Mouse (Mus musculus): ENCODE data around the gene Tsx. TPM values are rescaled to one million over a fixed set of nuclear protein-coding genes. Genes with fewer than 3 reads are reported as not detected.
A peak's percentile ranks its signal among the peaks of the same experiment; 100 is the strongest.
"Not testable (repeated sequence)": the region's sequence is repeated elsewhere in the genome, so short reads cannot be mapped to it uniquely, and the experiment has no call there.

Gene Tsx
- under 1 TPM in 3 of 4 experiments, not detected in 1; 0.52 to 0.89 (median 0.62) TPM for total RNA-seq (2022)

DNA sequence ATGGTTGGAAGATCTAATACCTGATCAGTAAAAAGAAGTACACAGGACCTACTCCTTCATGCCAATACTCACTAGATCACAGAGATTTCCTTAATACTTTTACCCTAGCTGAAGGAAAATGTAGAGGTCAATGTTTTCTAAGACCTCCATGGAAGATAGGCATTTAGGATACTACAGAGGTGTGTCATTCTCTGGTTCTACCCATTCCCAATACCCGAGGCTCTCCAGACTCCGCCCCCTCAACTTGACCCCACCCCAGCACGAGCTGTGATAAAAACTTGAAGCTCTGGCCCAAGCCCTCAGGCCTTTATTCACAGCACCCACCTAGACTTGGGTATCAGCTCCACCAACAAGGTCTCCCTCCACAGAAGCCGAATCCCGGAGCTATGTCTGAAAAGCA lies at the start of gene Tsx:
Tsx (plus strand) TSS at position 301 of the 400 bp plus-strand sequence.
- no peak for DNase-seq

GRCm38 (mm10) chrX:103366201-103366600 lies 48.1 kb upstream of the Tsx start:
- DNase-seq, result peak; percentile 35

GRCm38 (mm10) chrX:103368650-103369049 lies 45.6 kb upstream of the Tsx start:
- no peak for DNase-seq

DNA sequence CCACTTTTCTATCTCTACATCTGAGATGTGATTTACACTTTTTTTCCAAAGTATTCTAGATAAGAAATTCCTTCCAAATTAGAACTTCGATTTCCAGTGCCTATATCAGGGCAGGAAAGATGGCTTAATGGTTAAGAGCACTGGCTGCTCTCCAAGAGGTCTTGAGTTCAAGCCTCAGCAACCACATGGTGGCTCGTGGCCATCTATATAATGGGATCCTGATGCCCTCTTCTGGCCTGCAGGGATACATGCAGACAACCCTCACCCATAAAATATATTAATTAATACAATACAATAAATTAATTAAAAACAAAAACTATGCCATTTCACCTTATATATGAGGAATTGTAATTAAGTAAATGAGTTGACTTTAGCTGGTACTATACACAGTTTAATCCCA lies 43.0 kb upstream of the Tsx start:
- DNase-seq, result no peak

- DNase-seq, result no peak
These were observed 42.6 kb upstream of the Tsx start for GRCm38 (mm10) chrX:103371627-103372026.

DNA sequence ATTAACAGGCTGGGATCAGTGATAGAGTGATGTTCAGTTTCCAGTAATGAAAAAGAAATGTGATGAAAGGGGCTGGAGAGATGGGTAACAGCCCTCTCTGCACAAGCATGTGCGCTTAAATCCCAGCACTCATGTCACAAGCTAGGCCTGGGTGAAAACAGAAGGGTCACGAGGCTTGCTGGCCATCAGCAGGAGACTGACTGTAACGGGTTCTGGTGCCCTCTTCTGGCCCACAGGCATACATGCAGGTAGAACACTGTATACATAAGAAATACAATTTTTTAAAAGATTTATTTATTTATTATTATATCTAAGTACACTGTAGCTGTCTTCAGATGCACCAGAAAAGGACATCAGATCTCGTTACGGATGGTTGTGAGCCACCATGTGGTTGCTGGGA lies 40.0 kb upstream of the Tsx start:
- DNase-seq, result no peak

DNA sequence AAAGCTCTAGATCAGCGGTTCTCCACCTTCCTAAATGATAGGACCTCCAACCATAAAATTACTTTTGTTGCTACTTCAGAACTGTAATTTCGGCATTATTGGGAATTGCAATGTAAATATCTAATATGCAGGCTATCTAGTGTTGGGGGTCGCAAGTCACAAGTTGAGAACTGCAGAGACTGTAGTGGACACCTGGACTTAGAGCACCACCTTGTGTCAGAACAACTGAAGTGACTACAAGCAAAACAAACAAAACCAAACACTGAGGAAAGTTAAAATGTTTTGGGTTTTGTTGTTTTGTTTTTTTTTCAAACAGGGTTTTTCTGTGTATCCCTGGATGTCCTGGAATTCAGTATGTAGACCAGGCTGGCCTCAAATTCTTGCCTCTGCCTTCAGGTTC lies 29.7 kb upstream of the Tsx start:
- no peak for DNase-seq

- no peak for DNase-seq
These were observed 26.1 kb upstream of the Tsx start for GRCm38 (mm10) chrX:103388131-103388530.

GRCm38 (mm10) chrX:103393841-103394240 lies 20.4 kb upstream of the Tsx start:
- no peak for DNase-seq

- DNase-seq, result no peak
These were observed 9.2 kb upstream of the Tsx start for GRCm38 (mm10) chrX:103405021-103405420.

GRCm38 (mm10) chrX:103421710-103422109 lies 7.4 kb downstream of the Tsx start, which contains the start of gene Gm26992:
Gene Gm26992, plus strand, starts transcription at chrX:103422010.
- DNase-seq, result no peak

GRCm38 (mm10) chrX:103427677-103428076 lies 13.4 kb downstream of the Tsx start:
- no peak for DNase-seq

DNA sequence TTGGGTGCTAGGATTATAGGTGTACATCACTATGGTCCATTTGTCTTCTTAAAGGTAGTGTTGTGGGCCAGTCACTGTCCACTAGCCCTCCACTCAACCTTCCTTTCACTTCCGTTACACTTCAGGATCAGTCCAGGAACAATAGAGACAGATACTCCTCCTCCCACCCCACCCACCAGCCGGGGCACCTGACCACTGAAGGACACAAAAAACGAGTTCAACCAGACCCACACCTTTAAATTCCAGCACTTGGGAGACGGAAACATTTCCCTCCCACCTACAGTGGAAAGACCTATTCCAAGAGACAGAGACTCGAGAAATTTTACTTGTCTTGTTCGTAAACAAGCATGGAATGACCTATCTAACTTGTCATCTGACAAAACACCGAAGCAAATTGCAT lies 18.0 kb downstream of the Tsx start:
- no peak for DNase-seq

DNA sequence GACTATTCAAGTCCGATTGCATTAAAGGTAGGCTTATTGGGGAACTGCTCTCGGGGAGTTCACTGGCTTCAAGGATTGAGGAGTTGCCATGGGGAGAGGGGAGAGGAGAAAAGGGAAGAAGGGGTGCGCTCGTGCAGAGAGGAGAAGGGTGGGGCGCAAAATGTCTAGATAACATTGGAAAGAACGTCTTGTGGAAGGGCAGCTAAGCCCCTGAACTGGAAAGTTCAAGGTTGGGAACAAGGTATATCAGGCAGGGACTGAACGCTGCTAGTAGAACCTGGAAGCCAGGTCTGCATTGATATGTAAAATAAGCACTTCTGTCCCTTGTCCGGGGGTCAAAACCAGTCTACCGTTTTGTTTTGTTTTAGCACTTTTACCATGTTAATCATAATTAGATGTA lies 23.8 kb downstream of the Tsx start:
- no peak for DNase-seq

DNA sequence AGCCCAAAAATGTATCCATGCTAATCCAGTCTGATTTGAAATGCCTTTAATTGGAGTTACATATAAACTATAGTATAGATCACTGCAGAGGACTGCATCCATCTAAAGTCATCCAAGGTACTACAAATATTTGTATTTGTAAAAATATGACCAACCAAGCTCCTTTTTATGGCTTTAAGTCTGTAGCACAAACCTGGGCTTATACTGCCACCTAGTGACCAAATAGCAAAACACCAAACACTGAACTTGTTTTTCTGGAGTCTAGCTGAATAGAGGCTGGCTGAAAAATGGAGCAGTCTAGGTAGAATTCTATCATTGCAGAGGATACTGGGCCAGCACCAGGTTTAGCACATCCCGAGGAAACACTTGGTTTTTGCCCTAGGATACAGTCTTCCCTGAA lies 26.5 kb downstream of the Tsx start:
- DNase-seq, result no peak

DNA sequence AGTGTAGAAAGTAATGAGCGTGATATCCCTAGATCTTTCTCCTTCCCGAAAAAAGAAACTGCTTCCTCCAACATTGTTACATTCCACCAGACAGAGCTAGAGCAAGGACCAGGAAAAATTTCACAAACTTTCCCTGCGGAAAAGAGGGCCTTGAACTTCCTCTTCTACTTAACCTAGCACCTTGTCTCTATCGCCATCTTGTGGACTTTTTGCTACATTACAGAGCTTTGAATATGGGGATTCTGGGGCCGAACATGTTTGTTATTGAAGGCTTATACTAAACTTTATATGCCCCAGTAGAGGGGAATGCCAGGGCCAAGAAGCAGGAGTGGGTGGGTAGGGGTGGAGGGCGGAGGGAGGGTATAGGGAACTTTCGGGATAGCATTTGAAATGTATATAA lies 29.5 kb downstream of the Tsx start:
- DNase-seq, result no peak

DNA sequence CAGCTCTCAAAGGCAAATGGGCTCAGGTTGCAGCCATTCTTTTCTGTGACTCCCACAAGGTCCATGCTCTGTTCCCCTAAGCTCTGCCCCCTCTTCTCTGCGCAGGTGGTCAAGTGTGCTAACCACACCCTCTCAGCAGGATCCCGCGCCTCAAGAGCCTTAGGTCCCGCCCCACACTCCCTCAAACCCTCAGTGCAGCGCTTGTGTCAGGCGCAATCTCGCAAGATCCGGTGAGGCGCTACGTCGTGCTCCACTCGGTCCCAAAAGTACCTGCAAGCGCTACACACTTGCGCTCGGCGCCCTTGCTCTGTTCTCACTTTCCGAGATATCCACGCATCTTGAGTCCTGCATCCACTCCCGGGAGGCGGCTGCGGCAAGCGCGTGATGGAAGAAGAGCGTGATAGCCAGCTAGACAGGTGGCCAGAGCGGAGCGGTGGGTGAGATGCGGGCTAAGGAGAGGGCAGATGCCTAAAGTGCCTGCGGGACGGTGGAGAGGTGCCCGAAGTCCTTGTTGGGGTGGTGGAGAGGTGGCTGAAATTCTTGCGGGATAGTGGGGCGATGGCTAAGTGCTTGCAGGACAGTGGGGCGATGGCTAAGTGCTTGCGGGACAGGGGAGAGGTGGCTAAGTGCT lies 33.4 kb downstream of the Tsx start:
- peak; percentile 11 for DNase-seq

DNA sequence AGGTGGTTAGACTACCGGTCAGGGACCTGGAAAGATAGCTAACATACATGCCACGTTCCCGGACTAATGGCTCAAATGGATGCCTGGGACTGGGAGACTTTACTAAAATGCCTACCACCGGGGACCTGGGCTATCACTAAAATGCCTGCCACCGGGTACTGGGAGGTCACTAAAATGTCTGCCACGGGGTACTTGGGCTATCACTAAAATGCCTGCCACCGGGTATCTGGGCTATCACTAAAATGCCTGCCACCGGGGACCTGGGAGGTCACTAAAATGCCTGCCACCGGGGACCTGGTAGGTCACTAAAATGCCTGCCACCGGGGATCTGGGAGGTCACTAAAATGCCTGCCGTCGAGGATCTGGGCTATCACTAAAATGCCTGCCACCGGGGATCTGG lies 34.2 kb downstream of the Tsx start:
- DNase-seq, result not testable (repeated sequence)

GRCm38 (mm10) chrX:103448943-103449722 lies 34.9 kb downstream of the Tsx start:
- not testable (repeated sequence) for DNase-seq

DNA sequence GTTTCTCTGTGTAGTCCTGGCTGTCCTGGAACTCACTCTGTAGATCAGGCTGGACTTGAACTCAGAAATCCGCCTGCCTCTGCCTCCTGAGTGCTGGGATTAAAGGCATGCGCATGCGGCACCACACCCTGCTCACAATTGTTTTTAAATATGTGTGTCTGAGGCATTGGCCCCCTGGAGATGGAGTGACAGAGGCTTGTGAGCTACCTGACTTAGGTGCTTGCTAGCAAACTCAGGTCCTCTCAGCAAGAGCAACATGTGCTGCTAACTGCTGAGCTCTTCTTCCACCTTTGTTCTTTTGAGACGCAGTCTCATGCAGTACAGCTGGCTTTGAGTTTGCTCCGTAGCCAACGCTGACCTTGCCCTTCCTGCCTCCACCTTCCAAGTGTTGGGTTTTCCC lies 38.5 kb downstream of the Tsx start:
- no peak for DNase-seq

DNA sequence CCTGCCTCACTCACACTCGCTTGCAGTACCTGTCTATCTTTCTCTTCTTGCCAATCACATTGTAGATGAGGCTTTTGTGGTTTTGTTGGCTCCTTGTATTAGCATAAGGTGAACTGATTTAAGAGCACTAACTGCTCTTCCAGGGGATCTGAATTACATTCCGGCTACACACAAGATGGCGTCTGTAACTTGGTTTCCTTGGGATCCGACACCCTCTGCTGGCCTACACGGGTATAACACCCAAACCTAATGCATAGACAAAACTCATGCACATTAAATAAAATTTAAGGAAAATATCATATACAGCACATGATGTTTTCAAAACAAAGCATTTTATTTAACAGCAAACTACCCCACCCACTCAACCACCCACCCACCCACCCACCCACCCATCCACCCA lies 45.8 kb downstream of the Tsx start:
- DNase-seq, result no peak

DNA sequence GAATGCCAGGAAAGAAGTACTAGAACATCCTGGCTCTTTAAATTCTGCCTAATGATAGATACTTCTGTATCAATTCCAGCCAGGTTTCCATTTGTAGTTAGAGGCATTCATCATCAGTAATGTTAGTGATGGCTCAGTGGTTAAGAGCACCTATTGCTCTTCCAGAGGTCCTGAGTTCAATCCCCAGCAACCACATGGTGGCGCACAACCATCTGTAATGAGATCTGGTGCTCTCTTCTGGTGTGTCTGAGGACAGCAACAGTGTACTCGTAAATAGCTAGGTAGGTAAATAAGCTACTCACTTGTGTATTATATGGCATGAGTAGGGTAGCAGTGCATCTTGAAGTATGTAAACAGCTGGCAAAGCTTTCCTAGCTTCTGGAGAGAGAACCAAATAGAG lies 54.7 kb downstream of the Tsx start:
- no peak for DNase-seq

DNA sequence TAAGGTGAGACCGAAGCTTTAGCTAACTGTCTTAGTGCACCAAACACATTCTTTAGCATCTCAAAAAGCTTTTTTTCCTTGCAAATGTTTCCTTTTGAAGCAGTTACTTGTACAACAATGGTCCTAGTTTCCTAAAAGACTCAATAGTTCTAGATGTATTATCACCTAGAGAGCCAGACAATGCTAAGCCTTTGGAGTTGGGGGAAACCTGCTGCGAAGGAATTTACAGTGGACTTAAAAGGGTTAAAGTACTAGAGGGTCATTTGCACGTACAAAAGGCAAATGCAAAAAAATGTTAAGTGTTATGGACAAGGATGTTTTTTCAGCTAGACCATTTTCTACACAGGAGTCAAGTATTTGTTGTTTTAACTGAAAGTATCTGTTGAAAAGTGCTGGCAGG lies 58.1 kb downstream of the Tsx start:
- no peak for DNase-seq
